Mouse (Mus musculus): ENCODE data around the gene Slc38a10. TPM values are rescaled to one million over a fixed set of nuclear protein-coding genes. Genes with fewer than 3 reads are reported as not detected.

Slc38a10 gene
- polyA plus RNA-seq, 1 experiment = 192 TPM

- DNase-seq (ENCODE audit: low read depth) = no peak
Observed at GRCm38 (mm10) chr11:120139309-120139731, 11.8 kb downstream of the Slc38a10 start.

DNA sequence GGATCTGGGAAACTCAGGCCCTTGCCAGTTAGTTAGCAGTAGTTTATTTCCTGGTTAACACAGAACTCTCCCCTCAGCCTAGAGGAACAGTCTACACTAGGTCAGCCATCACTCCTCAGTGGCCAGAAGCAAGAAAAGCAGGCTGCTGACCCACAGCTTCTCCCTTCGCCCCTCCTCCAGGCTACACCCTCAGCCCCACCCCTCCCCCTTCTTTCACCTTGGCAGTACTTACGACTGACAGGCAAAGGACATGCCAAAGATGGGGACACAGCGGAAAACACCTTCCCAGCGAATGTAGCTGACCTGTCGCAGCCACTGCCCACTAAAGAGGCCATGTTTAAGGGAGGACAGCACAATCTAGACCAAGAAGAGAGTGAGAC lies 13.5 kb downstream of the Slc38a10 start:
- no peak for DNase-seq (ENCODE audit: low read depth)

GRCm38 (mm10) chr11:120136796-120137624 lies 14.1 kb downstream of the Slc38a10 start:
- no peak for DNase-seq (ENCODE audit: low read depth)

- no peak for DNase-seq (ENCODE audit: low read depth)
Observed at GRCm38 (mm10) chr11:120136195-120136594, 15.0 kb downstream of the Slc38a10 start.

- DNase-seq (ENCODE audit: low read depth) = no peak
Observed at GRCm38 (mm10) chr11:120134847-120135530, 16.2 kb downstream of the Slc38a10 start.

DNA sequence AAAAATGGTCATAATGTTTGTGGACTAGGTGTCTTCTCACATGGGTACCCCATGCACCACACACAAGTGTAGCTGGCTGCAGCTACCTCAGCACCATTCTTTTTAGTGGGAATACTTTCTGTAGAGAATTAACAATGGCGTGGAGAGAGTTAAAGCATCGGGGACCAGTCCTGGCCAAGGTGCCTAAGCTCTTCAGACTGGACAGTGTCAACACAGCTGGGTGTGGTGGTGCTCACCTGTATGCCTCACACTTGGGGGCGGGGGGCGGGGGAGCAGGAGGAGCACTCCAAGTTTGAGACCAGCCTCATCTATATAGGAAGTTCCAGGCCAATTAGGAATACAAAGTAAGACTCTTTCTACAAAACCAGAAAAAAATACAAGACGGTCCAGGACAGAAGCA lies 17.0 kb downstream of the Slc38a10 start:
- DNase-seq (ENCODE audit: low read depth) = no peak

GRCm38 (mm10) chr11:120129281-120129680 lies 21.9 kb downstream of the Slc38a10 start:
- DNase-seq (ENCODE audit: low read depth) = no peak

DNA sequence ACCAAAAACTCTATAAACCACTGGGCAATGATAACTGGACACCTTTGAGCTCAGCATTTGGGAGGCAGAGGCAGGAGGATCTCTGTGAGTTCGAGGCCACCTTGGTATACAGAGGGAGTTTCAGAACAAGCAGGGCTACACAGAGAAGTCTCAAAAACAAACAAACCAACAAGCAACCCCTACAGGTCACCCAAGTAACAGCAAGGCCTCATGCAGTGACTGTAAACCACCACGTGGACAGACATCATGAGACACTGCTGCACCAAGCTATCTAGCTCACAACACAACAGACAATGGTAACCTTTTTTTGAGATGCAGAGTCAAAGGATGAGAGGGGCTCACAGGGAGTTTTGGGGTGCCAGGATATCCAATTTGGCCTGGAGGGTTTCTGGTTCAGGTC lies 24.3 kb downstream of the Slc38a10 start:
- no peak for DNase-seq (ENCODE audit: low read depth)

- DNase-seq (ENCODE audit: low read depth) = no peak
Observed at GRCm38 (mm10) chr11:120122126-120122525, 29.0 kb downstream of the Slc38a10 start.

DNA sequence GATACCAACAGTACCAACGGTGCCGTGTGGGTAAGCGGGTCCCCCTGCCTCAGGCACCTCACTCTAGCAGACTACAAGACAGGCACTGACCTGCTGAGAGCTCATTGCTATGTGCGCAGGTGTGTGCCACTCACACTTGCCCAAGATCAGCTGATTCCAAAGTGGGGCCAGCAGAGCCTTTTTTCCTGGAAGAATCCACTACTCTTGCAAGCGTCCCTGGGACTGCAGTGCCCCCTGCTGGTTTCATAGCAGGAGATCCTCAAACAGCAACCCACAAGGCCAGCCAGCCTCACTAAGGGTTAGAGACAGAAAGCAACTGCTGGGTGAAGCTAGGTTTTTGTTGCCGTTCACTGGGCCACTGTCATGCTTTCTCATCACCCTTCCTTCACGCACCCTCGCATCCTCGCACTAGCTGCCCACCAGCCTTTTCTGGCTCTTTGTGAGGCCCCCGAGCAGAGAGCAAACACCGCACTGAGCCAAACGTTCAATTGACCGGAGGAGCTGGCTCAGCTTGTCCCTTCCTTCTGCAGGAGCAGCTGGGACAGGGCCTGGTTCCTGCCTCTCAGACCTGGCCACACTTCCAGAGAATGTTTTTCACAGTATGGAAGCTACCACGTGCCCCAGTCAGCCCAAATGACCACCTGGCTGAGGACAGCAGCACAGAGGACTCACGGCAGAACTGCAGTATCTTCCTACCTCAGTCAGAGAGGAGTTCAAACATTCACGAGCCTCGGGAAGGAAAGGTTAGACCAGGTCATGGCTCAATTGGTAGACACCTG lies 30.3 kb downstream of the Slc38a10 start:
- no peak for DNase-seq (ENCODE audit: low read depth)

GRCm38 (mm10) chr11:120119936-120120541 lies 31.1 kb downstream of the Slc38a10 start:
- DNase-seq (ENCODE audit: low read depth) = no peak

- DNase-seq (ENCODE audit: low read depth) = no peak
Observed at GRCm38 (mm10) chr11:120119108-120119507, 32.0 kb downstream of the Slc38a10 start.

DNA sequence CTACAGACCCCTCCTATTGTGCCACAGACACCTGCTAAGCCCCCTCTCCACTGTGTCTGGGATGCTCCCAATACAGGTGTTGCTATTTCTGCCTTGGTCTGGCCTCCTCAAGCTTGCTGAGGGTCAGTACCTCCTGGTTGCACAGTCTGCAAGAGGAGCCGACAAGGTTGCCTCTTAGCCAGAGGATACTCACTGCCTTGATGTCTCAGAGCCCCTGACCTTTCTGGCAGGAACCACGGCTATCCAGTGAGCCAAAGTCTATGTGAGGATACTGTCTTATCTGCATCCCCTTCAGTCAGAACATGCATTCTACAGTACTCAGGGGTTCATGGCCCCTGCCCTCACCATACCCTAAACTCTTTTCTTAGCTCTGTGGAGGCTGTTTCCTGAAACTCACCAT lies 33.5 kb downstream of the Slc38a10 start:
- DNase-seq (ENCODE audit: low read depth) = no peak

GRCm38 (mm10) chr11:120114488-120115215 lies 36.5 kb downstream of the Slc38a10 start:
- DNase-seq (ENCODE audit: low read depth) = no peak

GRCm38 (mm10) chr11:120112136-120112535 lies 39.0 kb downstream of the Slc38a10 start:
- DNase-seq (ENCODE audit: low read depth) = no peak

- DNase-seq (ENCODE audit: low read depth) = no peak
Observed at GRCm38 (mm10) chr11:120111033-120111432, 40.1 kb downstream of the Slc38a10 start.

DNA sequence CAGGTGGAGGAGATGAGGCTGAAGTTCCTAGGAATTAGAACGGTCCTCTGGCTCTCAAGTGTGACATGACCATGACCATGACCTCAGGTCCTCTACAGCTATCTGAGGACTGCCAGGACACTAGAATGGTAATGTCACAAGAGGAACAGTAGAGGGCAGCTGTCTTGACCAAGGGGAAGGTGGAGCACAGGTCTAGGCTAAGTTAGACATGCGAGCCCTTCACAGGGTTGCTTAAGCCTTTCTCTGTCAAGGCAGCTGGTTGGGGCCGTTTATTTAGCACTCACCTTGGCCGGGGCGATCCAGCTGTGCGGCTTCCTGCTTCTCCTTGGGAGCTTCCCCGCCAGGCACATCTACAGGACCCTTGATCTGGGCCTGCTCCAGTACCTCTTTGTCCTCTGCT lies 40.6 kb downstream of the Slc38a10 start:
- no peak for DNase-seq (ENCODE audit: low read depth)

- DNase-seq (ENCODE audit: low read depth) = no peak
Observed at GRCm38 (mm10) chr11:120109558-120110210, 41.5 kb downstream of the Slc38a10 start.

DNA sequence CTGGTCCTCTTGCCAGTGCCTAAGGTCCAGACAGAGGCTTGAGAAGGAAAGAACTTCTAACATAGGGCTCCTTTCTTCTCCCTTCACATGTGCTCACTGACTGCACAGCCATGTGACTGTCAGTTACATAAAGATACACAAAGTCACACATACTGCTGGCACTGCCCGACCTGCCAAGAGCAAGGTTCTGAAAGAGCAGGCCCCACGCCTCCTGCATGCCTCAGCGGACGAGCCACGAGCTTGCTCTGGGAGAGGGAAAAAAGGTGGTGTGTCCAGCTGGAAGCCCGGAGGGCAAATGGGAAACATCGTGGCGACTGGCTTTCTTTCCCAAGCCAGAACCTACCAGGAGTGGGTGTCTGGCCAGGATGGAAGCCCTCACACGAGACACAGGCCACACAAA lies 43.4 kb downstream of the Slc38a10 start:
- no peak for DNase-seq (ENCODE audit: low read depth)

- DNase-seq (ENCODE audit: low read depth) = no peak
Observed at GRCm38 (mm10) chr11:120107026-120107425, 44.1 kb downstream of the Slc38a10 start.
